Mouse (Mus musculus): ENCODE results near the gene Olfr611.
"Not testable (repeated sequence)": the region's sequence is repeated elsewhere in the genome, so short reads cannot be mapped to it uniquely, and the experiment has no call there.

Gene Olfr611

DNA sequence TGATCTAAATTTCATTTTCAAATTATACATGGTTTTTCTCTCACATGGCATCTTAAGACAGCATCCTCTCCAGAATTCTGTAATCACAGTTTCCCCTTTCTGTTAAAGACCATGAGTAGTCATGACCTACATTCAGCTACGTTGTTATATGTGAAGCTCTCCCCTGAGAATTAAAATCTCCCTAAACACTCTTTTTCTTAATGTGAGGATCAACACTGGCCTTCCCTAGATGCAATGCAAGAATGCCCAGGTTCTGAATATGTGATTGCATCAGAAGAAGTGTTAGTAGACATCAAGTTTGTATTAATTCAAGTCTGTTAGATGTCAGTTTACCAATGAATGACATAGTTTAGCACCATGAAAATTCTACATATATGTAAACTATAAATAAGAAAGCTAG, at the start of gene Olfr611:
TSS of gene Olfr611 (minus strand) at position 101 of the 400 bp plus-strand sequence.
- DNase-seq (ENCODE audit: low read depth, low spot score) = not testable (repeated sequence)

DNA sequence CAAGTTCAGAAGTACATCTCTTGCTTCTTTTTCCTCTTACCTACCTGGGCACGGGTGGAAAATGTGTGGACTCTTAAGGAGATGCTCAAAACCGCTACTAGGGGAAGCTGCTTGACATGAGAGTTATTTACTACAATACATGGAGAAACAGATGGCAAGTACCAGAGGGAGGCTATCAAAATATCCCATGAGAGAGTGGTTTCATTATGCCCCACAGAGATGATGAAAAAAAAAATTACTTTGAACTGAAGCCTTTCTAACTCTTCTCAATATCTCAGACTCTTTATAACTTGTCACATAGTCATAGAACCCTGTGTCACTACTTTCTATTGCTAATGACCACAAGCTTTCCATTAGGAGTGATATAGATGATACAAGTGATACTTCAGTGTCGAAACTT, 48.4 kb upstream of the Olfr611 start, which contains the start of gene Olfr616:
TSS of gene Olfr616 (minus strand) at position 101 of the 400 bp plus-strand sequence.
- DNase-seq (ENCODE audit: low read depth, low spot score) = no peak

DNA sequence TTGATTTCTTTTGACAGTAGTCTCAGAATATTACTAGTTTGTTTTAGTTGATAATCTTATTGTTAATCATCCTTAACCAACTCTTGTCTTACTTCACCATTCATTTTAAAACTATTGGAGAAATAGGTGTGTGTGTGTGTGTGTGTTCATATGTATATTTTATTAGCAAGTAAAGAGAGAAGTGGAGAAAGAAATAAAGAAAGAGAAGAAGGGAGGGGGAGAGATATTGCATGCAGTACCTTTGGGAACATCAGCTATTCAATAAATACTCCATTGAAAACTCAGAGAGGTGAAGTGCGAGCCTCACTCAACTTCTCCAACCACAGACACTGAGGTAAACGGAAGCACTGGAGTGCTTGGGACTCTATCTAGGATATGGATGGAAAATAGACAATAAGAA, 35.1 kb upstream of the Olfr611 start, which contains the start of gene Olfr615:
TSS of gene Olfr615 (plus strand) at position 301 of the 400 bp plus-strand sequence.
- DNase-seq (ENCODE audit: low read depth, low spot score) = no peak

DNA sequence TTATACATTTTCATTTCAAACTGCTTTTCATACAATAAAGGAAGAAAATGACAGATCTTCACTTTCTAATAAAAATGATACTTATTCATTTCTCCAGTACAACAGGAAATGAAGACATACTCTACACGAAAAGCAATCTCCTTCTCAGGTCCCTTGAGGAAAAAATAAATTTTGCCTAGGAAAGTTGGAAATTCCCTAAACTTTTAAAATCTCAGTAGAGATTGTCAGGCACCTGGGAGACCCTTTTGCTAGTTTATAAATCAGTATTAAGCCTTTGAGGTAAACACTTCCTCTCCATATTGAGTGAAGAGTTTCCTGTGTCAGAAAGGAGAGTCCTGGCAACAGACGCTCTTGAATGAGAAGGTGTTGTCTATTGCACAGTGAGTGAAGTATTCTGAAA, 27.1 kb upstream of the Olfr611 start, which contains the start of gene Olfr613:
TSS of gene Olfr613 (plus strand) at position 301 of the 400 bp plus-strand sequence.
- no peak for DNase-seq (ENCODE audit: low read depth, low spot score)

DNA sequence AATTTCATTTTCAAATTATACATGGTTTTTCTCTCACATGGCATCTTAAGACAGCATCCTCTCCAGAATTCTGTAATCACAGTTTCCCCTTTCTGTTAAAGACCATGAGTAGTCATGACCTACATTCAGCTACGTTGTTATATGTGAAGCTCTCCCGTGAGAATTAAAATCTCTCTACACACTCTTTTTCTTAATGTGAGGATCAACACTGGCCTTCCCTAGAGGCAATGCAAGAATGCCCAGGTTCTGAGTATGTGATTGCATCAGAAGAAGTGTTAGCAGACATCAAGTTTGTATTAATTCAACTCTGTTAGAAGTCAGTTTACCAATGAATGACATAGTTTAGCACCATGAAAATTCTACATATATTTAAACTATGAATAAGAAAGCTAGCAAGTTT, 22.0 kb upstream of the Olfr611 start, which contains the start of gene Olfr612:
TSS of gene Olfr612 (minus strand) at position 101 of the 400 bp plus-strand sequence.
- not testable (repeated sequence) for DNase-seq (ENCODE audit: low read depth, low spot score)

DNA sequence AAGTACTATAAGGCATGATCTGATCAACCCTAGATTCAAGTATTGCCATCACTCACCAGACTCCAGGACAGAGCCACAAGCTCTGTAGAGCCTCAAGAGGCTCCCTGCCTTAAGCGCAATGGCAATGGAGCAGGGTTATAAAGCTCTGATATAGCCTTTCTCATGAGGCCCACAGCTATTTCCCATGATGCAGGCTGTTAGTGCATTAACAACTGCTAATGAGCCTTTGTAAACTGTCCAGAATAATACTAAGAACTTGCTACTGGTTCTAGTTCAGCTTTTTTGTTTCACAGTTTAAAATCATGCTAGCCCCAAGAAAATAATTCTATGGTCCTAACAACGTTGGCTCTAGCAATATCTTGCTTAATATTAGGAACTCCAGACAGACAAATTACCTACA, 8.6 kb downstream of the Olfr611 start, which contains the start of gene Olfr610:
TSS of gene Olfr610 (minus strand) at position 101 of the 400 bp plus-strand sequence.
- DNase-seq (ENCODE audit: low read depth, low spot score) = no peak

DNA sequence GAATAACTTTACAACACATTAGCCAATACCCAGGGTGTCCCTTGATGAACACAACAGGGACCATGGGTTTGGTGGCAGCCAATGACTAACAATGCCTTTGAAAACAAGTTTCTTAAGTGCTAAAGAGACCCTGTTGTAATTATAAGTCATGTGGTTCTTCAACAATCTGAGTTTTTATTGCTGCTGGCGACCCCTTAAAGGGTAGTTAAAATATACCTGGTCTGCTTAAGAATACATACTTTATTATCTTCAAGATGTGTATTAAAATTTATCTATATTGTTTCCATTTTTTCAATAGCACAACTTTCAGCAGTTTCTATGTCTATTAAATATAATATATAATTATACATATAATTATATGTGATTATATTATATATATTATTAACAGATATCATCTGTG, 22.7 kb downstream of the Olfr611 start, which contains the start of gene Olfr609:
TSS of gene Olfr609 (minus strand) at position 101 of the 400 bp plus-strand sequence.
- DNase-seq (ENCODE audit: low read depth, low spot score) = no peak

DNA sequence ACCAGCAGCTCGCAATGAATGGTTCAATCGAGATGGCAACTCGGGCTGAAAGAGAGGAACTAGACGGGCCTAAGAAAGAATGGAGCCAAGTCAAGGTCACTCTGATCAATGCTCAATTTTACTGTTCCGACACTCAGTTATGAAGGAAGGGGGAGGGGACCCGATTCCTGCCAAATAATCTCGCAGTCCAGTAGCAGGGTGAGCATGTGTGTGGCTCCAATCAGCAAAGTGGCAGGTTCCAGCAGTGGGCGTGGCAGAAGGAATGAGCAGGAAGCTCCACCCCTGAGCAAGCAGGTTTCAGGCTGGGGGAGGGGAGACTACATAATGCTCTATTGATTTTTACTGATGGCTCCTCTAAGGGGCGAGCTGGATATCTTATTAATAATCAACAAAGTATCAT, 43.5 kb downstream of the Olfr611 start:
- not testable (repeated sequence) for DNase-seq (ENCODE audit: low read depth, low spot score)

DNA sequence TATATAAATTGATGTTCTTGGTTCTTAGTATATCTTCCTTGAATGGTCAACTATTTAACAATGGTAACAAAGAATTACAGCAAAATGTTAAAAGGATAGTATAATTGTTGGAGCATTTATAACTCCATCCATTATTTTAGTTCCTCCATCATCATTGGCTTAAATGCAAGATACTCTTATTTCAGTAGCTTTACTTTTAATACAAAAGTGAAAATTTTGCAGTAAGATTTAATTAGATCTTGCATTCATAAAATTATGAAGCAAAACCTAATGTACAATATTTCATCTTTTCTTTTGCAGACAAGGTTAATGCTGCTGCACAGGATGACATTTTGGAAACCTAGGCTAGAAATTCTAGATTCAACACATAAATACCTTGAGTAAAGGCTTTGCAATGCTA, 51.1 kb downstream of the Olfr611 start, which contains the start of gene Olfr608:
TSS of gene Olfr608 (plus strand) at position 301 of the 400 bp plus-strand sequence.
- no peak for DNase-seq (ENCODE audit: low read depth, low spot score)

Data from brain, adult 2 months (tissue).